Mouse (Mus musculus): ENCODE measurements around the gene Taok2. TPM values are rescaled to one million over a fixed set of nuclear protein-coding genes. Genes with fewer than 3 reads are reported as not detected.
"Not testable (repeated sequence)": the region's sequence is repeated elsewhere in the genome, so short reads cannot be mapped to it uniquely, and the experiment has no call there.

Taok2 gene
- polyA plus RNA-seq, 1 experiment from 2014 or later = 34.0 TPM

GRCm38 (mm10) chr7:126919973-126920372 is 35.5 kb upstream of the Taok2 start:
- Histone ChIP-seq H3K9me3 (ENCODE audit: control insufficient read depth, low read length) (no peaks in the 10 kb centered on the region), H3K9ac (ENCODE audit: low read length) (no peak overlapping the region), H3K36me3 (ENCODE audit: control insufficient read depth, insufficient read depth, low read length) (no peaks in the 10 kb centered on the region), H3K27ac (ENCODE audit: low read depth, low read length) (no peak overlapping the region), H3K4me2 (ENCODE audit: low read depth) (no peak overlapping the region), H3K4me1 (ENCODE audit: control insufficient read depth, insufficient read depth, low read length) (peaks cover 4% of the 10 kb centered on the region; the same call in 1 of the 2 replicates), H3K4me3 (ENCODE audit: low read depth, low read length) (no peak overlapping the region), H3K27me3 (ENCODE audit: control insufficient read depth, insufficient read depth, low read length) (no peaks in the 10 kb centered on the region)
- ATAC-seq (ENCODE audit: insufficient read depth, low FRiP score, low TSS enrichment) (no peak), DNase-seq (ENCODE audit: low spot score) (no peak)
- WGBS = 83% methylated on average over 4 of the region's 4 CpGs

GRCm38 (mm10) chr7:126918356-126918755 is 33.9 kb upstream of the Taok2 start:
- not testable (repeated sequence) for H3K4me1 ChIP-seq (ENCODE audit: control insufficient read depth, insufficient read depth, low read length); H3K4me2 ChIP-seq (ENCODE audit: low read depth); ATAC-seq (ENCODE audit: insufficient read depth, low FRiP score, low TSS enrichment)

GRCm38 (mm10) chr7:126914844-126915243 is 30.3 kb upstream of the Taok2 start:
- Histone ChIP-seq H3K36me3 (ENCODE audit: control insufficient read depth, insufficient read depth, low read length) (no peaks in the 10 kb centered on the region), H3K27ac (ENCODE audit: low read depth, low read length) (no peak overlapping the region), H3K9ac (ENCODE audit: low read length) (no peak overlapping the region), H3K4me1 (ENCODE audit: control insufficient read depth, insufficient read depth, low read length) (no peaks in the 10 kb centered on the region), H3K27me3 (ENCODE audit: control insufficient read depth, insufficient read depth, low read length) (no peaks in the 10 kb centered on the region), H3K4me3 (ENCODE audit: low read depth, low read length) (no peak overlapping the region), H3K9me3 (ENCODE audit: control insufficient read depth, low read length) (no peaks in the 10 kb centered on the region), H3K4me2 (ENCODE audit: low read depth) (no peak overlapping the region)
- 93% methylated on average over 3 of the region's 3 CpGs for WGBS
- ATAC-seq (ENCODE audit: insufficient read depth, low FRiP score, low TSS enrichment) = no peak
- no peak for DNase-seq (ENCODE audit: low spot score)

More at GRCm38 (mm10) chr7:126918356-126918755, 33.9 kb upstream of the Taok2 start:
- not testable (repeated sequence) for H3K9ac ChIP-seq (ENCODE audit: low read length); H3K9me3 ChIP-seq (ENCODE audit: control insufficient read depth, low read length); DNase-seq (ENCODE audit: low spot score); H3K27me3 ChIP-seq (ENCODE audit: control insufficient read depth, insufficient read depth, low read length); H3K36me3 ChIP-seq (ENCODE audit: control insufficient read depth, insufficient read depth, low read length); H3K4me3 ChIP-seq (ENCODE audit: low read depth, low read length); H3K27ac ChIP-seq (ENCODE audit: low read depth, low read length)
- 28% methylated on average over 4 of the region's 4 CpGs for WGBS

GRCm38 (mm10) chr7:126905590-126905989 is 21.1 kb upstream of the Taok2 start:
- Histone ChIP-seq H3K9me3 (ENCODE audit: control insufficient read depth, low read length) (no peaks in the 10 kb centered on the region), H3K4me3 (ENCODE audit: low read depth, low read length) (no peak overlapping the region), H3K4me2 (ENCODE audit: low read depth) (no peak overlapping the region), H3K9ac (ENCODE audit: low read length) (no peak overlapping the region), H3K36me3 (ENCODE audit: control insufficient read depth, insufficient read depth, low read length) (no peaks in the 10 kb centered on the region), H3K27ac (ENCODE audit: low read depth, low read length) (no peak overlapping the region), H3K4me1 (ENCODE audit: control insufficient read depth, insufficient read depth, low read length) (no peaks in the 10 kb centered on the region), H3K27me3 (ENCODE audit: control insufficient read depth, insufficient read depth, low read length) (no peaks in the 10 kb centered on the region)
- DNase-seq (ENCODE audit: low spot score) (no peak), ATAC-seq (ENCODE audit: insufficient read depth, low FRiP score, low TSS enrichment) (no peak)
- 75% methylated on average over 3 of the region's 3 CpGs for WGBS

GRCm38 (mm10) chr7:126899781-126900180 is 15.3 kb upstream of the Taok2 start:
- WGBS = 95% methylated on average over 7 of the region's 9 CpGs
- H3K9me3 ChIP-seq (ENCODE audit: control insufficient read depth, low read length); H3K4me1 ChIP-seq (ENCODE audit: control insufficient read depth, insufficient read depth, low read length); H3K9ac ChIP-seq (ENCODE audit: low read length); H3K27me3 ChIP-seq (ENCODE audit: control insufficient read depth, insufficient read depth, low read length); ATAC-seq (ENCODE audit: insufficient read depth, low FRiP score, low TSS enrichment); H3K36me3 ChIP-seq (ENCODE audit: control insufficient read depth, insufficient read depth, low read length); DNase-seq (ENCODE audit: low spot score); H3K4me2 ChIP-seq (ENCODE audit: low read depth); H3K27ac ChIP-seq (ENCODE audit: low read depth, low read length); H3K4me3 ChIP-seq (ENCODE audit: low read depth, low read length): not testable (repeated sequence)

GRCm38 (mm10) chr7:126898102-126898990 is 13.8 kb upstream of the Taok2 start:
- peak overlapping the region; percentile 45 for H3K4me3 ChIP-seq (ENCODE audit: low read depth, low read length)
- no peak overlapping the region for H3K27ac ChIP-seq (ENCODE audit: low read depth, low read length)
- no peaks in the 10 kb centered on the region for H3K9me3 ChIP-seq (ENCODE audit: control insufficient read depth, low read length)
- DNase-seq (ENCODE audit: low spot score) = peak; percentile 96
- no peaks in the 10 kb centered on the region for H3K27me3 ChIP-seq (ENCODE audit: control insufficient read depth, insufficient read depth, low read length)
- H3K9ac ChIP-seq (ENCODE audit: low read length) = peak overlapping the region; percentile 60
- H3K4me1 ChIP-seq (ENCODE audit: control insufficient read depth, insufficient read depth, low read length) = 0 out of 2 replicates have a peak, but pooled peaks cover 4% of the 10 kb centered on the region
- 11% methylated on average over 37 of the region's 37 CpGs for WGBS
- peak; percentile 79 for ATAC-seq (ENCODE audit: insufficient read depth, low FRiP score, low TSS enrichment)
- no peaks in the 10 kb centered on the region for H3K36me3 ChIP-seq (ENCODE audit: control insufficient read depth, insufficient read depth, low read length)
- peak overlapping the region; percentile 53 for H3K4me2 ChIP-seq (ENCODE audit: low read depth)

- H3K4me1 ChIP-seq (ENCODE audit: control insufficient read depth, insufficient read depth, low read length) = 0 out of 2 replicates have a peak, but pooled peaks cover 4% of the 10 kb centered on the region
- no peak overlapping the region for H3K27ac ChIP-seq (ENCODE audit: low read depth, low read length)
- H3K36me3 ChIP-seq (ENCODE audit: control insufficient read depth, insufficient read depth, low read length) = no peaks in the 10 kb centered on the region
- peak; percentile 27; the same call in 1 of the 2 replicates for ATAC-seq (ENCODE audit: insufficient read depth, low FRiP score, low TSS enrichment)
- H3K4me2 ChIP-seq (ENCODE audit: low read depth) = peak overlapping the region; percentile 53
- H3K9ac ChIP-seq (ENCODE audit: low read length) = peak overlapping the region; percentile 60
- peak overlapping the region; percentile 45 for H3K4me3 ChIP-seq (ENCODE audit: low read depth, low read length)
- 26% methylated on average over 16 of the region's 16 CpGs for whole genome bisulfite sequencing
- no peaks in the 10 kb centered on the region for H3K27me3 ChIP-seq (ENCODE audit: control insufficient read depth, insufficient read depth, low read length)
- no peak for DNase-seq (ENCODE audit: low spot score)
- H3K9me3 ChIP-seq (ENCODE audit: control insufficient read depth, low read length) = no peaks in the 10 kb centered on the region
Observed at GRCm38 (mm10) chr7:126897390-126898101, 13.0 kb upstream of the Taok2 start.

GRCm38 (mm10) chr7:126896912-126897311 is 12.4 kb upstream of the Taok2 start:
- Histone ChIP-seq H3K9ac (ENCODE audit: low read length) (no peak overlapping the region), H3K36me3 (ENCODE audit: control insufficient read depth, insufficient read depth, low read length) (no peaks in the 10 kb centered on the region), H3K4me1 (ENCODE audit: control insufficient read depth, insufficient read depth, low read length) (0 out of 2 replicates have a peak, but pooled peaks cover 4% of the 10 kb centered on the region), H3K4me2 (ENCODE audit: low read depth) (no peak overlapping the region), H3K27ac (ENCODE audit: low read depth, low read length) (no peak overlapping the region), H3K9me3 (ENCODE audit: control insufficient read depth, low read length) (no peaks in the 10 kb centered on the region), H3K27me3 (ENCODE audit: control insufficient read depth, insufficient read depth, low read length) (no peaks in the 10 kb centered on the region), H3K4me3 (ENCODE audit: low read depth, low read length) (no peak overlapping the region)
- DNase-seq (ENCODE audit: low spot score) (no peak), ATAC-seq (ENCODE audit: insufficient read depth, low FRiP score, low TSS enrichment) (no peak)
- 91% methylated on average over 5 of the region's 5 CpGs for WGBS

Measured in neural tube, embryonic 11.5 days (tissue).